Mouse (Mus musculus): Measurements from ENCODE around the gene Gm572.

DNA sequence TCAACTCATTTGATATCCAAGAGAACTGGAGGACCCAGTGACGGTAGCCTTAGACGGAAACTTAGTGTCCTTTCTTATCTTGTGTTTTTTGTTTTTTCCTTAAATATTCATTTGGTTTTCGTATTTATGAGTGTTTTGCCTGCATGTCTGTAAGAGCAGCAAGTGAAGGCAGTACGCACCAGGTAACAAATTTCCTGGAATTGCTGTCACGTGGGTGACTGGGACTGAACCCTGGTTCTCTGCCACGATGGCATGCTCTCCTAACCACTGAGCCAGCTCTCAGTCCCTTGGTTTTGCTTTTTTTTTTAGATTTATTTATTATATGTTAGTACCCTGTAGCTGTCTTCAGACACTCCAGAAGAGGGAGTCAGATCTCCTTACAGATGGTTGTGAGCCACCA lies 1.8 kb downstream of the Gm572 start:
- TF ChIP-seq POLR2A (IDR thresholded peaks at IDR 0.05; ENCODE audit: low read depth, low read length) (no peak), CTCF (IDR thresholded peaks at IDR 0.05; ENCODE audit: extremely low read depth, insufficient read depth, insufficient read length, insufficient replicate concordance) (no peak)

Data from spleen, adult 2 months (tissue).